23 mouse cellular contexts compared by ENCODE assay signal in genomic region chr7:140990622-140991021, GRCm38 (mm10). TPM values are rescaled to one million over a fixed set of nuclear protein-coding genes. Genes with fewer than 3 reads are reported as not detected.
DNase-seq lines count a peak whose midpoint lies in the region; ATAC-seq and TF ChIP-seq lines count a peak whose summit lies in the region.
"Had no signal": no experiment of that assay in that cellular context is flagged by ENCODE, and none has a peak within 500 bp of the region (broad histone marks: within the 10 kb centered on the region; RNA-seq: fewer than 3 reads in every experiment).

No protein-coding gene starts in this region.

- ATAC-seq in megakaryocyte, adult 5-6 weeks (ENCODE audit: poor library complexity, severe bottlenecking) = peak; percentile 85
- ATAC-seq: forebrain, embryonic 15.5 days had no signal

- in situ Hi-C loops in ES-E14 (cut with MboI; ENCODE audit: low sequenced_read_pairs in 2 of 2, unreplicated experiment in 2 of 2) = no loop called here

- H3K27me3 ChIP-seq in limb, embryonic 10.5 days (ENCODE audit: low read depth, poor library complexity, severe bottlenecking) = no peaks in the 10 kb centered on the region
- H3K27me3 ChIP-seq: forebrain, embryonic 15.5 days; midbrain, embryonic 12.5 days had no signal

- DNase-seq in 416B (ENCODE audit: low read depth) = peak; percentile 90
- no peak for DNase-seq in ES-E14 (ENCODE audit: low read depth, low spot score)
- no peak for DNase-seq in limb, embryonic 10.5 days (ENCODE audit: low spot score)
- no peak for DNase-seq in heart, postnatal 10 days
- DNase-seq in right cerebral cortex, postnatal 25 days = no peak
- no peak for DNase-seq in adrenal gland, postnatal 4 days (ENCODE audit: low spot score in 2 of 2)
- DNase-seq: adrenal gland, postnatal 14 days; cerebellum, postnatal 14 days; heart, postnatal 36 days; kidney, adult 9 months; kidney, postnatal 4 days; lung, postnatal 14 days; retina, postnatal 1 day; thymus, postnatal 36 days had no signal

- no peaks in the 10 kb centered on the region for H3K36me3 ChIP-seq in ES-E14 (ENCODE audit: control insufficient read depth, insufficient read depth, low read length, poor library complexity, severe bottlenecking)
- no peaks in the 10 kb centered on the region for H3K36me3 ChIP-seq in limb, embryonic 10.5 days
- H3K36me3 ChIP-seq: forebrain, embryonic 15.5 days; midbrain, embryonic 12.5 days had no signal

- WGBS in limb, embryonic 10.5 days = 60% methylated on average over 5 of the region's 5 CpGs

- intact Hi-C loops in heart, postnatal 10 days (cut with DNase I) = no loop called here

- H3K9ac ChIP-seq in ES-E14 (ENCODE audit: insufficient read depth, low read depth, low read length, poor library complexity, severe bottlenecking) = peak overlapping the region; percentile 36; the same call in 1 of the 2 replicates
- H3K9ac ChIP-seq: forebrain, embryonic 15.5 days; midbrain, embryonic 12.5 days had no signal

- H3K9me3 ChIP-seq in ES-E14 (ENCODE audit: control insufficient read depth, insufficient read depth, low read depth, low read length) = no peaks in the 10 kb centered on the region
- no peaks in the 10 kb centered on the region for H3K9me3 ChIP-seq in limb, embryonic 10.5 days (replicated peaks)
- H3K9me3 ChIP-seq: forebrain, embryonic 15.5 days; midbrain, embryonic 12.5 days had no signal

- no peak overlapping the region; the same call in 1 of the 2 replicates for H3K27ac ChIP-seq in ES-E14 (ENCODE audit: insufficient read depth, low read depth, low read length, poor library complexity, severe bottlenecking)
- H3K27ac ChIP-seq in limb, embryonic 10.5 days = peak overlapping the region; percentile 37; the same call in 1 of the 2 replicates
- H3K27ac ChIP-seq: forebrain, embryonic 15.5 days; midbrain, embryonic 12.5 days had no signal

- H3K4me3 ChIP-seq in ES-E14 (ENCODE audit: insufficient read depth in 1 of 2, low read depth in 1 of 2, low read length in 2 of 2, poor library complexity in 1 of 2, severe bottlenecking in 1 of 2) = no peak overlapping the region
- no peak overlapping the region for H3K4me3 ChIP-seq in limb, embryonic 10.5 days
- H3K4me3 ChIP-seq: forebrain, embryonic 15.5 days; midbrain, embryonic 12.5 days had no signal

- peaks cover 7 to 33% of the 10 kb centered on the region in 2 experiments for H3K4me1 ChIP-seq in ES-E14 (ENCODE audit: control insufficient read depth in 2 of 2, insufficient read depth in 2 of 2, low read length in 2 of 2, poor library complexity in 1 of 2)
- H3K4me1 ChIP-seq in limb, embryonic 10.5 days = peaks cover 16% of the 10 kb centered on the region
- H3K4me1 ChIP-seq: forebrain, embryonic 15.5 days; midbrain, embryonic 12.5 days had no signal

TF ChIP-seq in ES-E14, 5 proteins besides CTCF, POLR2A, EP300 and RAD21:
- TF ChIP-seq MAFK (IDR thresholded peaks at IDR 0.05; ENCODE audit: insufficient read depth, low read depth, low read length) (no peak), HCFC1 (IDR thresholded peaks at IDR 0.05; ENCODE audit: borderline replicate concordance, insufficient read depth, low read length) (no peak), ZC3H11A (IDR thresholded peaks at IDR 0.05; ENCODE audit: borderline replicate concordance, low read depth, low read length) (no peak), CHD2 (IDR thresholded peaks at IDR 0.05; ENCODE audit: low read depth, low read length) (no peak), ZNF384 (IDR thresholded peaks at IDR 0.05; ENCODE audit: low read depth, low read length) (no peak)

RNA-seq across cellular contexts. Expression of gene Ifitm3, which starts 19.9 kb away (rescaled TPM):
- 353 and 601 TPM in 2 replicates for total RNA-seq in ES-E14 (2012; rRNA removed)
- polyA plus RNA-seq in limb, embryonic 10.5 days (2016; fragmentation: Nextera tagmentation; extraction: Ambion mirVana) = 54.0 and 56.4 TPM in 2 replicates
- 2,002 and 2,201 TPM in 2 replicates for total RNA-seq in megakaryocyte, adult 5-6 weeks (2015)
- total RNA-seq in megakaryocyte, adult 5-6 weeks (2017) = 715 and 839 TPM in 2 replicates
- 100 to 1,000 TPM; 104 to 117 TPM for total RNA-seq in heart, postnatal 10 days (2021)
- total RNA-seq in adrenal gland, postnatal 4 days (2021) = 100 to 1,000 TPM; 109 to 115 TPM

RNA-seq across cellular contexts. Expression of gene Ifitm1, which starts 23.6 kb away (rescaled TPM):
- total RNA-seq in ES-E14 (2012; rRNA removed) = 274 and 585 TPM in 2 replicates
- polyA plus RNA-seq in limb, embryonic 10.5 days (2016; fragmentation: Nextera tagmentation; extraction: Ambion mirVana) = 27.9 and 43.1 TPM in 2 replicates
- 110 and 111 TPM in 2 replicates for total RNA-seq in megakaryocyte, adult 5-6 weeks (2015)
- total RNA-seq in megakaryocyte, adult 5-6 weeks (2017) = 48.4 and 56.3 TPM in 2 replicates
- total RNA-seq in heart, postnatal 10 days (2021) = 1 to 10 TPM; 2.4 to 3.8 TPM
- total RNA-seq in adrenal gland, postnatal 4 days (2021) = 10 to 100 TPM in 1 of 2 experiments, 1 to 10 TPM in 1; 8.0 to 13.7 TPM

RNA-seq across cellular contexts. Expression of gene Ifitm6, which starts 27.1 kb away (rescaled TPM):
- 0.36 TPM in 1 of 2 replicates, not detected in the other for total RNA-seq in ES-E14 (2012; rRNA removed)
- polyA plus RNA-seq in limb, embryonic 10.5 days (2016; fragmentation: Nextera tagmentation; extraction: Ambion mirVana) = 0.31 TPM in 1 of 2 replicates, not detected in the other
- 1,773 and 2,031 TPM in 2 replicates for total RNA-seq in megakaryocyte, adult 5-6 weeks (2015)
- 1,518 and 1,657 TPM in 2 replicates for total RNA-seq in megakaryocyte, adult 5-6 weeks (2017)
- under 1 TPM in 1 of 2 experiments, not detected in 1; 0.69 TPM for total RNA-seq in heart, postnatal 10 days (2021)
- 1 to 10 TPM; 2.1 to 4.5 TPM for total RNA-seq in adrenal gland, postnatal 4 days (2021)
- total RNA-seq: layer of hippocampus, postnatal 14 days; left cerebral cortex, postnatal 10 days had no signal
- polyA plus RNA-seq: forebrain, embryonic 15.5 days had no signal

RNA-seq across cellular contexts. Expression of gene Ifitm2, which starts 34.8 kb away (rescaled TPM):
- total RNA-seq in ES-E14 (2012; rRNA removed) = 679 and 1,158 TPM in 2 replicates
- polyA plus RNA-seq in limb, embryonic 10.5 days (2016; fragmentation: Nextera tagmentation; extraction: Ambion mirVana) = 904 and 922 TPM in 2 replicates
- 773 and 813 TPM in 2 replicates for total RNA-seq in megakaryocyte, adult 5-6 weeks (2015)
- 401 and 447 TPM in 2 replicates for total RNA-seq in megakaryocyte, adult 5-6 weeks (2017)
- 100 to 1,000 TPM; 168 to 187 TPM for total RNA-seq in heart, postnatal 10 days (2021)
- 100 to 1,000 TPM; 508 to 623 TPM for total RNA-seq in adrenal gland, postnatal 4 days (2021)

RNA-seq across cellular contexts. Expression of gene Gm45717, which starts 34.9 kb away (rescaled TPM):
- not detected in 2 replicates for total RNA-seq in ES-E14 (2012; rRNA removed)
- not detected in 2 replicates for polyA plus RNA-seq in limb, embryonic 10.5 days (2016; fragmentation: Nextera tagmentation; extraction: Ambion mirVana)
- not detected in 2 replicates for total RNA-seq in megakaryocyte, adult 5-6 weeks (2015)
- 0.88 TPM in 1 of 2 replicates, not detected in the other for total RNA-seq in megakaryocyte, adult 5-6 weeks (2017)
- total RNA-seq in heart, postnatal 10 days (2021) = not detected
- total RNA-seq in adrenal gland, postnatal 4 days (2021) = not detected
- total RNA-seq: adrenal gland, postnatal 14 days; gastrocnemius, postnatal 4 days; layer of hippocampus, postnatal 14 days; left cerebral cortex, postnatal 10 days had no signal
- polyA plus RNA-seq: C2C12; forebrain, embryonic 15.5 days; liver, embryonic 16.5 days; midbrain, embryonic 12.5 days; testis, adult 2 months had no signal

Comparison
In these comparisons a context has a peak if more than half of its experiments do, and no peak if none do; other contexts are left out.
1. RNA of gene Ifitm6, which starts 27.1 kb away (total RNA-seq): 1,518 to 2,031 TPM in megakaryocyte, adult 5-6 weeks; 2.1 to 4.5 TPM in adrenal gland, postnatal 4 days, 0.69 TPM in heart, postnatal 10 days and 0.36 TPM in ES-E14; every median in the first group is over 100 times any median in the second.